Mouse (Mus musculus) gonadal fat pad, adult 2 months (tissue): Measurements from ENCODE around the gene Lrg1. TPM values are rescaled to one million over a fixed set of nuclear protein-coding genes. Genes with fewer than 3 reads are reported as not detected.
A peak's percentile ranks its signal among the peaks of the same experiment; 100 is the strongest.

Experiments
- DNase-seq: peaks from one replicate; pipeline ENCODE4 v3.0.0-alpha.2; 2012; ENCODE audit warnings: low read depth
- polyA plus RNA-seq: library from polyadenylated mRNA; depleted of rRNA; stranded (reverse); fragments of >200 nt; gene quantifications from 2 replicates; pipeline ENCODE4 v1.2.3, GENCODE M21; 2012; rRNA removed

Lrg1 gene
- 306 and 347 TPM in 2 replicates for polyA plus RNA-seq

GRCm38 (mm10) chr17:56121826-56122225 is at the start of gene Lrg1:
TSS of gene Lrg1 (minus strand) at chr17:56122001.
- DNase-seq: no peak

GRCm38 (mm10) chr17:56171456-56171855 is 49.7 kb upstream of the Lrg1 start:
- DNase-seq: no peak

GRCm38 (mm10) chr17:56170636-56171035 is 48.8 kb upstream of the Lrg1 start:
- DNase-seq: no peak

GRCm38 (mm10) chr17:56169830-56170229 is 48.0 kb upstream of the Lrg1 start:
- DNase-seq: no peak

- DNase-seq: no peak
Observed at GRCm38 (mm10) chr17:56165671-56166070, 43.9 kb upstream of the Lrg1 start.

- no peak for DNase-seq
Observed at GRCm38 (mm10) chr17:56164510-56164909, 42.7 kb upstream of the Lrg1 start.

- peak; percentile 23 for DNase-seq
Observed at GRCm38 (mm10) chr17:56163523-56164102, 41.8 kb upstream of the Lrg1 start.

GRCm38 (mm10) chr17:56162231-56162774 is 40.5 kb upstream of the Lrg1 start, which contains the start of gene Tnfaip8l1:
TSS of gene Tnfaip8l1 (plus strand) at chr17:56162477.
- DNase-seq: peak; percentile 30

GRCm38 (mm10) chr17:56159729-56160128 is 37.9 kb upstream of the Lrg1 start:
- no peak for DNase-seq

- peak; percentile 38 for DNase-seq
Observed at GRCm38 (mm10) chr17:56153643-56154042, 31.8 kb upstream of the Lrg1 start.

GRCm38 (mm10) chr17:56149897-56150296 is 28.1 kb upstream of the Lrg1 start:
- no peak for DNase-seq

- DNase-seq: no peak
Observed at GRCm38 (mm10) chr17:56148790-56149618, 27.2 kb upstream of the Lrg1 start.

GRCm38 (mm10) chr17:56148280-56148679 is 26.5 kb upstream of the Lrg1 start:
- no peak for DNase-seq

GRCm38 (mm10) chr17:56147420-56147819 is 25.6 kb upstream of the Lrg1 start:
- DNase-seq: no peak

GRCm38 (mm10) chr17:56146131-56146530 is 24.3 kb upstream of the Lrg1 start:
- no peak for DNase-seq

- no peak for DNase-seq
Observed at GRCm38 (mm10) chr17:56144546-56144945, 22.7 kb upstream of the Lrg1 start.

- DNase-seq: no peak
Observed at GRCm38 (mm10) chr17:56141702-56142605, 20.2 kb upstream of the Lrg1 start.

- DNase-seq: no peak
Observed at GRCm38 (mm10) chr17:56139858-56140595, 18.2 kb upstream of the Lrg1 start, which contains the start of gene Sema6b. TSS of gene Sema6b (minus strand) at chr17:56140343.

GRCm38 (mm10) chr17:56139355-56139754 is 17.6 kb upstream of the Lrg1 start:
- DNase-seq: no peak

GRCm38 (mm10) chr17:56137839-56138613 is 16.2 kb upstream of the Lrg1 start:
- DNase-seq: no peak
